Mouse (Mus musculus) forebrain, embryonic 14.5 days (tissue): ENCODE results near the gene Cdh18. TPM values are rescaled to one million over a fixed set of nuclear protein-coding genes. Genes with fewer than 3 reads are reported as not detected.

Experiments used
- ATAC-seq: fragments of 200-750 bp; cut with Nextera tagmentation; 2 replicates; pipeline ENCODE4 v1.8.0; 2017; ENCODE audit warnings: mild to moderate bottlenecking, moderate library complexity
- DNase-seq: peaks from one replicate; pipeline ENCODE4 v3.0.0-alpha.2; 2015; ENCODE audit warnings: low spot score
- H3K27ac ChIP-seq: fragments of 300-500 bp; sonication (generic); 2 replicates; pipeline ENCODE4 v1.5.1; 2014; ENCODE audit warnings: low read depth, mild to moderate bottlenecking, control low read depth, low read length, moderate library complexity
- H3K27me3 ChIP-seq: fragments of 300-500 bp; sonication (generic); replicated peaks from 2 replicates; pipeline ENCODE4 v1.6.1; 2014; ENCODE audit warnings: low read length, control low read depth, mixed read lengths; ENCODE audit not compliant: control insufficient read depth, insufficient read depth
- H3K36me3 ChIP-seq: fragments of 300-500 bp; sonication (generic); 2 replicates; pipeline ENCODE4 v1.6.1; 2014; ENCODE audit warnings: low read length, control low read depth; ENCODE audit not compliant: control insufficient read depth, insufficient read depth
- H3K4me1 ChIP-seq: fragments of 300-500 bp; sonication (generic); 2 replicates; pipeline ENCODE4 v1.6.1; 2014; ENCODE audit warnings: antibody characterized with exemption, low read length, control low read depth; ENCODE audit not compliant: control insufficient read depth, insufficient read depth
- H3K4me2 ChIP-seq: fragments of 300-500 bp; sonication (generic); 2 replicates; pipeline ENCODE4 v1.6.1; 2014; ENCODE audit warnings: mild to moderate bottlenecking, control low read depth, low read length
- H3K4me3 ChIP-seq: fragments of 300-500 bp; sonication (generic); 2 replicates; pipeline ENCODE4 v1.5.1; 2014; ENCODE audit warnings: low read depth, low read length, control low read depth
- H3K9ac ChIP-seq: fragments of 300-500 bp; sonication (generic); 2 replicates; pipeline ENCODE4 v1.6.1; 2014; ENCODE audit warnings: mild to moderate bottlenecking, low read length, control low read depth, moderate library complexity
- H3K9me3 ChIP-seq: fragments of 300-500 bp; sonication (generic); replicated peaks from 2 replicates; pipeline ENCODE4 v1.6.1; 2016; ENCODE audit warnings: low read length, control low read depth, mixed read lengths; ENCODE audit not compliant: control insufficient read depth
- WGBS: fragments of 180-500 bp; shearing (Covaris S2); extraction: QIAGEN DNeasy Blood & Tissue Kit; methylation state at CpG from one replicate; pipeline ENCODE4 v1.1.7; 2014; 5-methylcytosine and 5-hydroxymethylcytosine counted together
- polyA plus RNA-seq: library from polyadenylated mRNA; unstranded; fragments of >200 nt; fragmentation: Nextera tagmentation; extraction: Ambion mirVana; gene quantifications from 2 replicates; pipeline ENCODE4 v1.2.1, GENCODE M21; 2014

The Cdh18 gene
- polyA plus RNA-seq, 1 experiment from 2014 or later: 1.9 TPM

DNA sequence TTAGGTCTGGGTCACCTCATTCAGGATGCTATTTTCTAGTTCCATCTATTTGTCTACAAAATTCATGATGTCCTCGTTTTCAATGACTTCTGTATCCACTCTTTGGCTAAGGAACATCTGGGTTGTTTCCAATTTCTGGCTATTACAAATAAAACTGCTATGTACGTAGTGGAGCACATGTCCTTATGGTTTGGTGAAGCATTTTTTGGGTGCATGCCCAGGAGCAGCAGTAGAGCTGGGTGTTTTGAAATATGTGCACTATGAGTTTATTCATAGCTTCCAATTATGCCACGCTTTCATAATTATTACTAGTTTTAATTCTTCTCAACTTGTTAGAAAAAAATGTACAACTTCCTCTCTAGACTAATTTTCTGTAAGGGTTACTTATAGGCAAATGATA, 871.2 kb downstream of the Cdh18 start:
- Histone ChIP-seq H3K4me2 (no peak overlapping the region), H3K4me1 (no peaks in the 10 kb centered on the region), H3K36me3 (no peaks in the 10 kb centered on the region), H3K4me3 (no peak overlapping the region), H3K27ac (no peak overlapping the region), H3K27me3 (no peaks in the 10 kb centered on the region), H3K9me3 (no peaks in the 10 kb centered on the region), H3K9ac (no peak overlapping the region)
- DNase-seq (peak; percentile 53), ATAC-seq (no peak)
- 67% methylated on average over 3 of the region's 3 CpGs for WGBS

DNA sequence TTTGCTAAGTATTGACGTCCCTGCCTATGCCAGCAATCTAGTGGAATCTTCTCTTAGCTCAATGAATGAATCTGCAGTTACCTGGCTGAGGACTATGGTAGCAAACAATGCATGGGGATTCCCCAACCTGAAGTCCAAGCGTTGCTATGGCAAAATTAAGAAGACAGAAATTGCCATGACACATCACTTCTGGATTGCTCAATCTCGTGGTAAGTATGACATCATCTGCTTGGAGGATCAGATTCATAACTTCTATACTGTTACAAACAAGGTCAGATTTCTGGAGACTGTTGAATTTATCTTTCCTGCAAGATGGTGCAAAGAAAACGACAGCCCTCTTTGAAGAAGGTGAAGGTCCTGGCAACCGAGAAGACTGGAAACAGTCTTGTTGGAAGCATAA, 881.2 kb downstream of the Cdh18 start:
- no peak overlapping the region for H3K9ac ChIP-seq
- ATAC-seq: no peak
- no peaks in the 10 kb centered on the region for H3K4me1 ChIP-seq
- H3K27me3 ChIP-seq: no peaks in the 10 kb centered on the region
- WGBS: 89% methylated on average over 5 of the region's 5 CpGs
- no peaks in the 10 kb centered on the region for H3K36me3 ChIP-seq
- DNase-seq: no peak
- H3K9me3 ChIP-seq: no peaks in the 10 kb centered on the region
- no peak overlapping the region for H3K4me2 ChIP-seq
- no peak overlapping the region for H3K27ac ChIP-seq
- no peak overlapping the region for H3K4me3 ChIP-seq

DNA sequence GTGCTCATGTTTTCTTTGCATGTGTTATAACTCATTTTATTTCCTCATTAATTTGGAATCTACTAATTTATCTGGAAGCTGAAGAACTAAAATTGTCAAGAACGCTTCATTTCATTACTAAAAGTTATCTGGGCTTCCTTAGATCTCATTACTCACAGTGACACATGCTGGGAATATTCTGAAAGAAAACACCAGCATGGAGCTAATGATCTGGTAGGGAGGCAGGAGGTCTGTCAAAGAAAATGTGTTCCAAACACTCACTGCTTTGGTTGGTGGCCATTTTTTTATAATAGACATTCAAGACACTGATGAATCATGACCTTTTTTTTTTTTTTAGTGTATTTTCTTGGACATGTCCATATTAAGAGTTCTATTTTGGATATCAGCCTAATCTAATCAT, 899.7 kb downstream of the Cdh18 start:
- Histone ChIP-seq H3K4me3 (no peak overlapping the region), H3K4me1 (no peaks in the 10 kb centered on the region), H3K4me2 (no peak overlapping the region), H3K36me3 (no peaks in the 10 kb centered on the region), H3K9me3 (no peaks in the 10 kb centered on the region), H3K9ac (no peak overlapping the region), H3K27me3 (no peaks in the 10 kb centered on the region), H3K27ac (no peak overlapping the region)
- ATAC-seq (no peak), DNase-seq (peak; percentile 17)
- 52% methylated on average over 1 of the region's 1 CpGs for WGBS

DNA sequence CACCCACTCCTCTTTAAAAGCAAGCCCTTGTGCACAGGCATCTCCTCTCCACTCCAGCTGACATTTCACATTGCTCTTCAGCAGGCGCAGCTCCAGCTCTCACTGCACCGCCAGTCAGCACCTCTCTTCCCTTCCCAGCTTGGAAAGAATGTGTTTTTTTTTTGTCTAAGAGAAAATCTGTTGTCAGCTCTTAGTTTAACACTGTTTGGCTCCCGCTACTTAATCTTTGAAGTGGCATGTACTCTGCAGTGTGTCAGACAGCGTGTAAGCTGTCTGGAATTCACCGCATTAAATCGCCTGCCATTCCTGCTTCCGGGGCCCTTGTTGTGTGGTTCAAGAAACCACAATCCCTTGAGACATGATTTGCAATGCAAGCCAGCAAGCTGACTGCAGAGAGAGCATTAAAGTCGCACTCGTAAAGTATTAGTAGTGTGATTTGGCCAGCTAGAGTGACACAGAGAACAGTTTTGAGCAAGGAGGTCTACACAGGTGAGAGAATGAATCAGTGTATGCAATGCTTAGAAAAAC, 903.3 kb downstream of the Cdh18 start:
- no peak overlapping the region for H3K9ac ChIP-seq
- no peaks in the 10 kb centered on the region for H3K36me3 ChIP-seq
- 34% methylated on average over 9 of the region's 9 CpGs for WGBS
- peak overlapping the region; percentile 29; the same call in 1 of the 2 replicates for H3K27ac ChIP-seq
- DNase-seq (peak; percentile 74), ATAC-seq (peak; percentile 86; the same call in 1 of the 2 replicates)
- H3K9me3 ChIP-seq: no peaks in the 10 kb centered on the region
- H3K4me2 ChIP-seq: peak overlapping the region; percentile 36
- no peaks in the 10 kb centered on the region for H3K4me1 ChIP-seq
- H3K4me3 ChIP-seq: no peak overlapping the region
- H3K27me3 ChIP-seq: no peaks in the 10 kb centered on the region

DNA sequence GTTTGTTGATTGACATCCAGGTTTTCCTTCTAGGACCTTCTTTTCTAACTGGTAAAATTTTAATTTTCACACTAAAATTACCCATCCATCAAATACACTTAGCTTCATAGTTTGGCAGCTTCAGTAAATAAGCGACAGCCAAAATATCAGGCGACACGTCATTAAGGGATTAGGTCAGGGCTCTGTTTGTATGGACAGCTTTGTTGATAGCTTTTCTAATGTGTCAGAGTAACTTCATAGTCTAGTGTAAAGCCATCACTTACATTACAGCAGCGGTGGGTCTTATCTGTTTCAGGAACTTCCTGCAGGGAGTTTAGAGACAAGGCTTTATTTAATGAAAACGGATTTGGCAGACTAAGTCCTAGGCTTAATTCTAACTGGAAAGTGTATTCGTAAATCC, 904.5 kb downstream of the Cdh18 start:
- Histone ChIP-seq H3K27ac (no peak overlapping the region), H3K4me2 (no peak overlapping the region), H3K9ac (no peak overlapping the region), H3K36me3 (no peaks in the 10 kb centered on the region), H3K9me3 (no peaks in the 10 kb centered on the region), H3K4me3 (no peak overlapping the region), H3K27me3 (no peaks in the 10 kb centered on the region), H3K4me1 (no peaks in the 10 kb centered on the region)
- ATAC-seq (no peak), DNase-seq (peak; percentile 17)
- WGBS: 72% methylated on average over 6 of the region's 6 CpGs

DNA sequence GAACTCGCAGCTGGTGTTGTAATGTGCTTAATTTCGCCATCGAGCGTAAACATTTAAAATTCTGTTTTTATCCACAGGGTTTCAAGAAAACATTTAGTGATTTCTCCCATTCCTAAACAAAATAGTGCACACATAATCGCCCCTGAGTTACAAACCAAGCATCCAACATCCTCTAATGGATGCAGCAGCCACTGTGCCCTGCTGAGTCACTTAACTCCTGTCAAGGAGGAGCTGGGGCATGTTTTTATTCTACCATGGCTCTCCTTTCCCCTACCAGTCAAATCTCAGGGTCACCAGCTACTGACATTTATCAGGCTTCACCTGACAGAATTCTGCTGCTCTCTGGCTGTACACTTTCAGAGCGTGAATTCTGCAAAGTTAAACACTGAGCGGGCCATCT, 906.5 kb downstream of the Cdh18 start:
- 82% methylated on average over 7 of the region's 7 CpGs for WGBS
- no peak for DNase-seq
- Histone ChIP-seq H3K4me1 (no peaks in the 10 kb centered on the region), H3K27ac (no peak overlapping the region), H3K36me3 (no peaks in the 10 kb centered on the region), H3K9me3 (no peaks in the 10 kb centered on the region), H3K27me3 (no peaks in the 10 kb centered on the region), H3K4me2 (no peak overlapping the region), H3K9ac (no peak overlapping the region), H3K4me3 (no peak overlapping the region)
- no peak for ATAC-seq

DNA sequence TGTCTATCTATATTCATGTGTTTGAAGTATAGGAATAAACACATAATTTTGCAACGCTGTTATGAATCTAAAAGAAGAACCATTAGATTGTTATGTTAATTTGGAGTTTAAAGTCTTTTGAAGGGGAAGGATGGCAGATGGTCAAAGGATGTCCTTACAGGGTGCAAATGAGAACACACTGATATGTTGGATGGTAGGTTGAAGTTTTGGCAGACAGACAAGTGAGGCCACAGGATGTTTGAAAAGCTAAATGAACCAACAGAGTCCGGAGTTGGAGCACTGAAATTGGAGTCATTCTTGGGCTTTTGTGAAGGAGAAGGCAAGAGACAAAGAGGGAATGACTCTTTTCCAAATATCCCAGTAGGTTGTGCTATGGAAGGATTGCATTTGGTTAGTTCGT, 908.6 kb downstream of the Cdh18 start:
- H3K4me3 ChIP-seq: no peak overlapping the region
- no peak overlapping the region for H3K9ac ChIP-seq
- 55% methylated on average over 3 of the region's 3 CpGs for WGBS
- no peak overlapping the region for H3K4me2 ChIP-seq
- no peaks in the 10 kb centered on the region for H3K9me3 ChIP-seq
- no peak overlapping the region for H3K27ac ChIP-seq
- no peaks in the 10 kb centered on the region for H3K36me3 ChIP-seq
- no peaks in the 10 kb centered on the region for H3K4me1 ChIP-seq
- DNase-seq (peak; percentile 57), ATAC-seq (peak; percentile 42; the same call in 1 of the 2 replicates)
- H3K27me3 ChIP-seq: no peaks in the 10 kb centered on the region

DNA sequence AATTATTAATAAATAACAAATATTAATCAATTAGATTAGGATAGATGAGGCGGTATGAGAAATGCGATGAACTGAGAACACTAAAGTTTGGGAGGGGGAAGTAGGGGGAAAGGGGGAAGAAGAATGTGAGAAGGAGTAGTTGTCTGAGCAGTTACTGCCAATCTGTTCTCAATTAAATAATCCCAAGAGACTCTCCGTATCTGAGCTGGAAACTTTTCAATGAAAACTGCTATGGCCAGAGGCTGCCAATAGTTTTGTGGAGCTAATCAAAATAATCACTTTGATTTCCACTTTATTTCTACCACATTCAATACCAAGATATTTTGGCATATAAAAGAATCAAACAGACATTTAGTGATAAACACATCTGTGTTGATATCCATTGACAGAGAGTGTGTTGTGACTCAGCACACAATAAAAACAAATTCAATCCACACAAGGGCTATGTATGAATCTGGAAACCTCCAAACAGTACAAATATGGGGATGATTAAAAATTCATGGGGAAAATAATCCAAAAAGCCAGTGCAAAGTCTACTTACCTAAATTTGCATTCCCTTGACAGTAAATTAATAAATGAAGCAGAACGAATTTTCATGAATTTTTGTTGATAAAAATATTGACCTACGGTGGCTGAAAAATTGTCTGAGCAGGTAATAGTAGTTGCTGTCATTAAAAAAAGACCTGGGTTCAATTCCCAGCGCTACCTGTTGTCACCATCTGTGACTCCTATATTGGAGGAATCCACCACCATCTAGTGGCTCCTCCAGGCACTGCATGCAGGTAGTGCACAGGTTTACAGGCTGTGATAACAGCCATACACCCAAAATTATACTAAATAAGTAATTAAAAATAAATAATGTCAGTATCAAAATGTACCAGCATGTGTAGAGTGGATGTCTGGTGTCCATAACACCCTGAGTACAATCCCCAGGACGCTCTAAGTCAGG, 922.0 kb downstream of the Cdh18 start:
- Histone ChIP-seq H3K27ac (no peak overlapping the region), H3K36me3 (no peaks in the 10 kb centered on the region), H3K27me3 (no peaks in the 10 kb centered on the region), H3K9me3 (0 out of 2 replicates have a peak, but pooled peaks cover 5% of the 10 kb centered on the region), H3K4me2 (no peak overlapping the region), H3K4me3 (no peak overlapping the region), H3K4me1 (no peaks in the 10 kb centered on the region), H3K9ac (no peak overlapping the region)
- DNase-seq (peak; percentile 53), ATAC-seq (no peak)
- WGBS: 84% methylated on average over 7 of the region's 7 CpGs

DNA sequence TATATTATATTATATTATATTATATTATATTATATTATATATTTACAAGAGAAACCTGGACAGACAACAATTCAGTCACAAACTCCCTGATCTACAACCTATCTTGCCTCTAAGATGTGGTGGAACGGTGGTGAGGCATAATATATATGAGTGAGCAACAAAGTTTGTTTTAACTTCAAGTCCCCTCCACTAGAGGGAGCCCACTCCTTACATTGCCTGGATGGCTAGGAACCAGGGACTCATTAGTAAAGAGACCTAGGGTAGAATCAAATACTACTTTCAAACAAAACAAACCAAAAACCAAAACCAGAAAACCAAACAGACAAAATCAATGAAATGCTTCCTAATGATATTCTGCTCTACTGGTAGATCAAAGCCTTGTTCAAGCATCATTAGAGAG, 937.5 kb downstream of the Cdh18 start:
- DNase-seq (peak; percentile 11), ATAC-seq (no peak)
- Histone ChIP-seq H3K27me3 (no peaks in the 10 kb centered on the region), H3K36me3 (no peaks in the 10 kb centered on the region), H3K9ac (no peak overlapping the region), H3K4me2 (no peak overlapping the region), H3K4me1 (no peaks in the 10 kb centered on the region), H3K4me3 (no peak overlapping the region), H3K27ac (no peak overlapping the region), H3K9me3 (no peaks in the 10 kb centered on the region)
- WGBS: 73% methylated on average over 1 of the region's 1 CpGs
